Mouse (Mus musculus) liver, postnatal 0 days (tissue): ENCODE results near the gene Chrne. TPM values are rescaled to one million over a fixed set of nuclear protein-coding genes. Genes with fewer than 3 reads are reported as not detected.

Experiments
- ATAC-seq: fragments of 200-750 bp; cut with Nextera tagmentation; 2 replicates; pipeline ENCODE4 v1.8.0; 2017; ENCODE audit warnings: mild to moderate bottlenecking, moderate library complexity
- DNase-seq: peaks from one replicate; pipeline ENCODE4 v3.0.0-alpha.2; 2016
- H3K27ac ChIP-seq: fragments of 300-500 bp; sonication (generic); 2 replicates; pipeline ENCODE4 v1.5.1; 2014; ENCODE audit warnings: antibody characterized with exemption, moderate library complexity, mild to moderate bottlenecking, low read depth
- H3K27me3 ChIP-seq: fragments of 300-500 bp; sonication (generic); 2 replicates; pipeline ENCODE4 v1.6.1; 2014; ENCODE audit warnings: low read length, control low read depth, mixed read lengths; ENCODE audit not compliant: insufficient read depth
- H3K36me3 ChIP-seq: fragments of 300-500 bp; sonication (generic); replicated peaks from 2 replicates; pipeline ENCODE4 v1.6.1; 2014; ENCODE audit warnings: mild to moderate bottlenecking, control low read depth, low read length, moderate library complexity, mixed read lengths; ENCODE audit not compliant: insufficient read depth
- H3K4me1 ChIP-seq: fragments of 300-500 bp; sonication (generic); 2 replicates; pipeline ENCODE4 v1.6.1; 2014; ENCODE audit warnings: antibody characterized with exemption, mild to moderate bottlenecking, control low read depth; ENCODE audit not compliant: insufficient read depth
- H3K4me2 ChIP-seq: fragments of 300-500 bp; sonication (generic); 2 replicates; pipeline ENCODE4 v1.6.1; 2014; ENCODE audit warnings: low read depth, mild to moderate bottlenecking, low read length, moderate library complexity, mixed read lengths
- H3K4me3 ChIP-seq: fragments of 300-500 bp; sonication (generic); 2 replicates; pipeline ENCODE4 v1.5.1; 2014; ENCODE audit warnings: low read depth, low read length
- H3K9ac ChIP-seq: fragments of 300-500 bp; sonication (generic); replicated peaks from 2 replicates; pipeline ENCODE4 v1.6.1; 2014; ENCODE audit warnings: mild to moderate bottlenecking, moderate library complexity
- H3K9me3 ChIP-seq: fragments of 300-500 bp; sonication (generic); 2 replicates; pipeline ENCODE4 v1.6.1; 2016; ENCODE audit warnings: mild to moderate bottlenecking, control low read depth, low read length, mixed read lengths
- CTCF ChIP-seq: sonication (generic); IDR thresholded peaks from 2 replicates; pipeline ENCODE4 v1.5.1; 2016; ENCODE audit warnings: antibody characterized with exemption, low read depth
- EP300 ChIP-seq: IDR thresholded peaks from 2 replicates; pipeline ENCODE4 v1.6.1; 2016; ENCODE audit warnings: antibody characterized with exemption, low read depth, mild to moderate bottlenecking
- WGBS: fragments of 180-500 bp; shearing (Covaris S2); extraction: QIAGEN DNeasy Blood & Tissue Kit; methylation state at CpG from one replicate; pipeline ENCODE4 v1.1.7; 2014; ENCODE audit not compliant: insufficient replicate concordance; 5-methylcytosine and 5-hydroxymethylcytosine counted together
- polyA plus RNA-seq: library from polyadenylated mRNA; unstranded; fragments of >200 nt; fragmentation: Nextera tagmentation; extraction: Ambion mirVana; gene quantifications from 2 replicates; pipeline ENCODE4 v1.2.1, GENCODE M21; 2015

The Chrne gene
- polyA plus RNA-seq, 1 experiment from 2014 or later = 0.19 TPM

DNA sequence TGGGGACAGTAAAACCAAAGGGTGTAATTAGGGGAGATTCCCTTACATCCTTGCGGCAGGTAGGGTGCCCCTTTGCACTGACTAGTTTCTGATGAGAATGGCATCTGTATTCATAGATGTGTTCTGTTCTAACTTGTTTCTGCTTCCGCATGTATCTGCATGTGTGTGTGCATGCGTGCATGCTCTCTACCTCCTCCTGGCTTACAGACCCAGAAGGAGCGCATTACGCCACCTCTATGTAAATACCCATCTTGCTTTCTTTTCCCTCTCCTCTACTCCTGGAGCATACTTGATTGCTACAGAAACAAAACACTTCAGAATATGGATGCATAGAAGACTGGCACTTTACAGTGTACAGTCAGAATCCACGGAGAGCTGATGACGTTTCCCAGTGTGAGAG is 35.2 kb downstream of the Chrne start:
- ATAC-seq (no peak), DNase-seq (no peak)
- no peaks in the 10 kb centered on the region for H3K9me3 ChIP-seq
- H3K27me3 ChIP-seq = no peaks in the 10 kb centered on the region
- H3K9ac ChIP-seq = no peak overlapping the region
- H3K4me3 ChIP-seq = no peak overlapping the region
- H3K36me3 ChIP-seq = no peaks in the 10 kb centered on the region
- H3K4me2 ChIP-seq = no peak overlapping the region
- peak overlapping the region; percentile 17; the same call in 1 of the 2 replicates for H3K27ac ChIP-seq
- WGBS = 80% methylated on average over 7 of the region's 7 CpGs
- TF ChIP-seq EP300 (no peak), CTCF (0 out of 2 replicates have a peak, but pooled peaks have one; percentile 9)
- H3K4me1 ChIP-seq = peaks cover 57% of the 10 kb centered on the region

DNA sequence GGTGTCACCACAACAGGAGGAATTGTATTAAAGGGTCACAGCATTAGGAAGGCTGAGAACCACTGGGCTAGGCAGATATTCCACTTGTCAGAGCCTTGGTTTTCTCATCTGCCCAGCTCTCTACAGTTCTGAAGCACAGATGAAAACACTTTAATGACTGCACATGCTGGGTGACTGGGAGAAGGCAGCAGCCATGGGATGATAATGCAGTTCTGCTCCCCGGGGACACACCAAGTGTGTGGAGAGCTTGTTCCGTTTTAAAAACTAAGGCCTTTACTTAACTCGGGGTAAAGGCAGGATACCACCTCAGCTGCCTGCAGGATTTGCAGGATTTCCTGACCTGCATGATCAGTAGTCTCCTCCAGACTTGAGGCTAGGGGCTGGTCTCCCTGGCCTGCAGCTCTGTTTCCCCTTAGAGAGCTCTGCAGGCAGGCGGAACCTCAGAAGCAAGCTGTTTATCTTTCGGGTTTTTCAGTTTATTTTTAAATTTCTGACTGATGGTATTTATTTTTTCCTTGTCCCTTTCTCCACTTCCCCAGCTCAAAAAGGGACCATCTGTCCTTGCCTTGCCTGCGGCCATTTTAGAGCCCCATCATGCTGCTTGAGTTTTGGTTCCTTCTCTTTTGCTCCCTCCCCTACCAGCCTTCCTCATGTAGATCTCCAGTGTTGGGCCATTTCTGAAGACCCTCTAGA is 35.8 kb downstream of the Chrne start:
- no peaks in the 10 kb centered on the region for H3K9me3 ChIP-seq
- ATAC-seq (no peak), DNase-seq (no peak)
- no peak overlapping the region for H3K4me3 ChIP-seq
- H3K27me3 ChIP-seq = no peaks in the 10 kb centered on the region
- H3K4me2 ChIP-seq = no peak overlapping the region
- TF ChIP-seq CTCF = no peak
- TF ChIP-seq EP300 = no peak
- WGBS = 36% methylated on average over 6 of the region's 6 CpGs
- peaks cover 54% of the 10 kb centered on the region for H3K4me1 ChIP-seq
- no peak overlapping the region for H3K9ac ChIP-seq
- no peaks in the 10 kb centered on the region for H3K36me3 ChIP-seq
- H3K27ac ChIP-seq = peak overlapping the region; percentile 17; the same call in 1 of the 2 replicates

DNA sequence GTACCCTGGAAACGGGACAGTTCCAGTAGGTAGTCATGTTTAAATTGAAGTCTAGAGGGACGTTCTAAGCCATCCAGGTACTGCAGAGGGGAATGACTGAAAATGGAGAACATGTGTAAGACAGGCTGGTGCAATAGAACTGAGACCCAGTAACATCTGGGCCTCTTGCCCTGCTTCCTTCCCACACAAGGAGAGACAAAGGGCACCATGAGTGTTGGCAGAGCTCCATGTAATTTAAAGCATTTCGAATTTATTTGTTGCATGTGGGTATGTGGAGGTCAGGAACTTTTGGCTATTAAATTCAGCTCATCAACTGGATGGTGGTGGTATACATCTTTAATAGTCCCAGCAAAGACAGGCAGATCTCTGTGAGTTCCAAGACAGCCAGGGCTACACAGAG is 36.8 kb downstream of the Chrne start:
- TF ChIP-seq EP300 = no peak
- TF ChIP-seq CTCF = no peak
- H3K4me1 ChIP-seq = peaks cover 52% of the 10 kb centered on the region
- no peaks in the 10 kb centered on the region for H3K9me3 ChIP-seq
- no peak for ATAC-seq
- no peaks in the 10 kb centered on the region for H3K36me3 ChIP-seq
- H3K27me3 ChIP-seq = no peaks in the 10 kb centered on the region
- H3K4me2 ChIP-seq = no peak overlapping the region
- WGBS = 66% methylated on average over 3 of the region's 3 CpGs
- H3K27ac ChIP-seq = no peak overlapping the region
- H3K9ac ChIP-seq = no peak overlapping the region
- H3K4me3 ChIP-seq = no peak overlapping the region
- no peak for DNase-seq

DNA sequence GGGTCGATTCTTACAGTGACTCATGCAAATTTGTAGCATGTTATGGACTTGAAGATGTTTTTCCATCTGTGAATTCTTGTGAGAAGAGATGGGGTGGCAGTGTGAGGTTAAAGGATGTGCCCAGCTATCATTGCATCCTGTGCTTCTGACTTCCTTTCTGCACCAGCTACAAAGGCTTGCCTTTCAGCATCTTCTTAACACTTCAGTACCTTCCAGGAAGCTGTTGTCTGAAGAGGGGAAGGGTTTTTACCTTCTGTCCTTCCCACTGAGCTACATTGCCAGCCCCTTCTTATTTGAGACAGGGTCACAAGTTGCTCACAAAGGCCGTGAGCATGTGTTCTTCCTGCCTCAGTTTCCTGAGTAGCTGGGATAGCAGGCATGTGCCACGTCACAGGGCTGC is 38.1 kb downstream of the Chrne start:
- peaks cover 50% of the 10 kb centered on the region for H3K4me1 ChIP-seq
- 57% methylated on average over 3 of the region's 3 CpGs for WGBS
- no peak for ATAC-seq
- TF ChIP-seq CTCF (no peak), EP300 (no peak)
- no peaks in the 10 kb centered on the region for H3K9me3 ChIP-seq
- H3K27ac ChIP-seq = 0 out of 2 replicates have a peak overlapping the region, but pooled peaks have one; percentile 17
- no peak overlapping the region for H3K4me3 ChIP-seq
- H3K4me2 ChIP-seq = no peak overlapping the region
- DNase-seq = no peak
- H3K36me3 ChIP-seq = no peaks in the 10 kb centered on the region
- H3K9ac ChIP-seq = no peak overlapping the region
- H3K27me3 ChIP-seq = no peaks in the 10 kb centered on the region

DNA sequence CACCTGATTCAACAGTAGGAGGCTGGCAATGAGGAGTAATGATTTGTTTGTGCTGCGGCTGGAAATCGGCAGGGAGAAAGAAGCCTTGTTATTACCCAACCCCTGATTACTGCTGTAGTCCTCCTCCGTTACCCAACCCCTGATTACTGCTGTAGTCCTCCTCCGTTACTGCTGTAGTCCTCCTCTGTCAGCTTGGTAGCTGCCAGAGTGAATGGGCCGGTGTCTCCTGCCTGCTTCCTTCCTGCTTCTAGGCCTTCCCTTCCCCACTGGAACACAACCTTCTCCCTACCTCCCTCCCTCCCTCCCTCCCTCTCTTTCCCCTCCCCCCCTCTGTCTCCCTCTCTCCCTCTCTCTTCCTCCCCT is 38.7 kb downstream of the Chrne start:
- no peaks in the 10 kb centered on the region for H3K36me3 ChIP-seq
- no peak for DNase-seq
- H3K4me1 ChIP-seq = peaks cover 47% of the 10 kb centered on the region
- peak; percentile 62; the same call in 1 of the 2 replicates for ATAC-seq
- no peak overlapping the region for H3K4me3 ChIP-seq
- no peak overlapping the region for H3K4me2 ChIP-seq
- TF ChIP-seq CTCF (no peak), EP300 (no peak)
- H3K9ac ChIP-seq = 0 out of 2 replicates have a peak overlapping the region, but pooled peaks have one; percentile 5
- H3K9me3 ChIP-seq = no peaks in the 10 kb centered on the region
- no peaks in the 10 kb centered on the region for H3K27me3 ChIP-seq
- 35% methylated on average over 5 of the region's 5 CpGs for WGBS
- peak overlapping the region; percentile 17 for H3K27ac ChIP-seq

DNA sequence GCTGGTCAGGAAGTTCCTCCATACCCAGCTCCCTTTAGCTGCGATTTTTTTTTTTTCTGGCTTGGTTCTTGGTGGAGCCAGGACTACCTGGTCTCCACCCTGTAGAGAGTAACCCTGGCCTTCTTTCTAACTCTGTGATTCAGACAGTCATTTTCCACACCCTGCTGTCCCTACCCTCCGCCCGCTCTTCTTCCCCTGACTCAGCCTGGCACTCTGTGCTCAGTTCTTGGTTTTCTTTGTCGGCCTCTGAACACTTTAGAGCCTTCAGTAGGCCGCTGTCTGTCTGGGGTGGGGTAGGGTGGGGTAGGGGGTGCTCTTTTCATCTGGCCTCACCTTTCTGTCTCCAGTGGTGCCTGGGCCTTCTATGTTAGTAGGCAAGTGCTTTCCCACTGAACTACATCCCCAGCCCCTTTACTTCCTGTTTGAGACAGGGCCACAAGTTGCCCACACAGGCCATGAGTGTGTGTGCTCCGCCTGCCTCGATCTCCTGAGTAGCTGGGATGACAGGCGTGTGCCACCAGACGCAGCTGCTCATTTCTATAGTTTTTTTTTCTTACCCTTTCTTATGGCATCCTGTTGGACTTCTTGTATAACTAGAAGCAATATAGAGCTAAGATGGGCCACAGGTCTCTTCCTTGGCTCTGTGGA is 39.2 kb downstream of the Chrne start:
- Histone ChIP-seq H3K27ac (peak overlapping the region; percentile 17), H3K9ac (0 out of 2 replicates have a peak overlapping the region, but pooled peaks have one; percentile 5)

More for the DNA sequence above, 39.2 kb downstream of the Chrne start:
- DNase-seq = no peak
- TF ChIP-seq CTCF (no peak), EP300 (no peak)
- H3K9me3 ChIP-seq = no peaks in the 10 kb centered on the region
- no peaks in the 10 kb centered on the region for H3K36me3 ChIP-seq
- H3K27me3 ChIP-seq = no peaks in the 10 kb centered on the region
- 60% methylated on average over 9 of the region's 9 CpGs for WGBS
- H3K4me1 ChIP-seq = peaks cover 45% of the 10 kb centered on the region
- no peak overlapping the region for H3K4me2 ChIP-seq
- no peak overlapping the region for H3K4me3 ChIP-seq
- ATAC-seq = no peak
